Mouse (Mus musculus) CD4-positive, CD25-positive, alpha-beta regulatory T cell, adult 4 months (primary cell): ENCODE data around the gene Jph3. TPM values are rescaled to one million over a fixed set of nuclear protein-coding genes. Genes with fewer than 3 reads are reported as not detected.

Experiments used
- ATAC-seq: one replicate; pipeline ENCODE4 v1.8.0; 2017
- polyA plus RNA-seq, 2 experiments: library from polyadenylated mRNA; unstranded; fragments of 100-300 nt; shearing (Covaris generic); gene quantifications; one replicate each; pipeline ENCODE4 v1.2.1; 2017

Jph3 gene
- polyA plus RNA-seq, 2 experiments from 2014 or later = 0.12 TPM; not detected in 1

GRCm38 (mm10) chr8:121792159-121792558, 62.7 kb downstream of the Jph3 start:
- ATAC-seq = peak; percentile 62

DNA sequence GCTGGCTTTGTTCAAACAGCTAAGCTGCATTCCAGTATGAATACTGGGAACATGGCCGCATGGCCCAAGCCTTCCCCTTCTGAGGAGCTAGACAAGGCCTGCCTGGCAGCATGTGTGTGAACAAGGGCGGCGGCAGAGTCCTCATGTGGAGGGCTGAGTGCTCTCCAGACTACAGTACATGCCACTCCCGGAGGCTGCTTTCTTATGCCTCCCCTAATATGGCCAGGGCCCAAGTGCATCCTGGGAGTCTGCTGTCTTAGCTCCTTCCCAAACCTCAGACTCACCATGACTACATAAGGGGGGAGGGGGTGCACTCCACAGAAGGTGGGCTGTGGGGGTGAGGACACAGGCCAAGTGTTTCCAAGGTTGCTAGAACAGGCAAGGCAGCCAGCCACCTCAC, 63.2 kb downstream of the Jph3 start:
- ATAC-seq = no peak

GRCm38 (mm10) chr8:121794151-121794550, 64.7 kb downstream of the Jph3 start:
- no peak for ATAC-seq

GRCm38 (mm10) chr8:121795461-121795860, 66.0 kb downstream of the Jph3 start:
- no peak for ATAC-seq

DNA sequence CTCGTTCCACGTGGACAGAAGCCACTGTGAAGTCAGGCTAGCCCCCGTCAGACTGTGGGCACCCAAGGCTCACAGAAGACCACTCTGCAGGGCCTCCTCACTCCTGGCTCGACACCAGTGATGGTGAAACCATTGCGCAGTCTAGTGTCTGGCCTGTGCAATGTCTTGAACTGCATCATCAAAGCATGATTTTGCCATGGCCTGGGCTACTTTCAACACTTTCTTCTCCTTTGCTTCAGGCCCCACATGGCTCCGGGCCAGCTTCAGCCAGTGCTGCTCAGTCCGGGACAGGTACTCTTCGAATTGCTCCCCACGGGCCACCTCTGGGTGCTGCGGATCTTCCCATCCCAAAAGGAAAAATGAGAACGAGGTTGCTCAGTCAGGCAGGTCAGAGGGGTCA, 67.0 kb downstream of the Jph3 start:
- no peak for ATAC-seq

GRCm38 (mm10) chr8:121798401-121798800, 69.0 kb downstream of the Jph3 start:
- no peak for ATAC-seq

DNA sequence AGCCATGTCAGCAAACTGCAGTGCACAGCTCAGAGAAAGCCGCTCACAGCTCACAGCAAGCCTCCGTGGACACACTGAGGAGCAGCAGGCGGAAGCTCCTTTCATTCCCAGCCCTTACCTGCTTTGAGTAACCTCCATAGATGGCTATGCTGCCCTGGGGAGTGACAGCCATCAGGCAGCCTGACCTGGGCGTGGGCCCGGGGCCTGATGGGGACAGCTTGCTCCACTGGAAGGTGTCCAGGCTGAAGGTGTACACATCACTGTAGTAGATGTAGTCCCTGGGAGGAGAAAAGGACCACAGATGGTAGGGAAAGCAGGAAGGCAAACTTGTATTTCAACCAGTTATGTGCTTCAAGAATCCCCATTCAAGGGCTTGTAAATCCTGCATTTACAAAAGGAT, 75.4 kb downstream of the Jph3 start:
- ATAC-seq = no peak

DNA sequence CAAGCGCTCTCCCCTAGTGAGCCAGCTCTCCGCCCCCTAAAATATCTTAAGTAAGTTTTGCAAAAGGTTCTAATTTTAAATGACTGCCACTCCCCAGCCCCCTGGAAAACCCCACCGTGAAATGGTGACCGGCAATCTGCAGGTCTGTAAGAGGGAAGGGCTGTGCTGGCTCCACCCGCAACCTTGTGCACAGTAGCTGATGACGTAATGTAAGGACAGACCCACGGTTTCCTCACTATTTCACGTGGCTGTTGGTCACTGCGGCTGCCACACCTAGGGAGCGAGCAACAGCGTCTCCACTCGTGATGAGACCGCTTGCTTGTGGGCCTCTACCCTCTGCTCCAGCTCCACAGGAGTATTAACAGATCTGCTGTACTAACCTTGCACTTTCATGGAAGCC, 76.7 kb downstream of the Jph3 start:
- ATAC-seq = no peak

DNA sequence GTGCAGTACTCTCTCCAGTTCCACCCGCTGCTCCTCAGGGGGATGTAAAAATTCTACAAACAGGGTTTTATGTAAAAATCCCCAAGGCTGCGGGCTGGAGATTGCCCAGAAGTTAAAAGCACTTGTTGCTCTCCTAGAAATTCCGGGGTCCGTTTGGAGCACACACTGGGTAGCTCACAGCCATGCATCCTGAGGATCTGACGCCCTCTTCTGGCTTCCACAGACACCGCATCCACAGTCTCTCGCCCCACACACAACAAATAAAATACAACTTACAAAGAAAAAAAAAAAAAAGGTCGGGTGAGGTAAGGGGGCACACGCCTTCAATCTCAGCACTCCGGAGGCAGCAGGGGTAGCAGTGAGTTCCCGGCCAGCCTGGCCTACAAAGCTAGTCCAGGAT, 78.6 kb downstream of the Jph3 start:
- no peak for ATAC-seq

GRCm38 (mm10) chr8:121809524-121810155, 80.2 kb downstream of the Jph3 start:
- ATAC-seq = no peak

DNA sequence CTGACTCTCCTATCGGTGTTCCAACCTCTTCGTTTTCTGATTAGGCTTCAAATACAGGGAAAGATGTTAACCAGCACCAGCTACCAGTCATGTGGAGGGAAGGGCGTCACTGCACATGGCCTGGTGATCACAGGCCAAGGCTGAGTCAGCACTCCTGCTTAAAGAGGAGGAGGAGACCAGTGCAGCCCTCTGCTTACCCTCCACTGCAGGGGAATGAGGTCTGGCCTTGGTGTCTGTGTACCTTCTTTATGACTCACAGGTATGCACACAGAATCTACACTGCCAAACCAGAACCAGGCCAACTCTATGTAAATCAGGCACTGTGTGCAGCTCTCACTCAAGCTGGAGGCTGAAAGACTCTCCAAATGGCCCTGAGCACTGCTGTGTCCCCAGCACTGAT, 82.1 kb downstream of the Jph3 start:
- no peak for ATAC-seq

DNA sequence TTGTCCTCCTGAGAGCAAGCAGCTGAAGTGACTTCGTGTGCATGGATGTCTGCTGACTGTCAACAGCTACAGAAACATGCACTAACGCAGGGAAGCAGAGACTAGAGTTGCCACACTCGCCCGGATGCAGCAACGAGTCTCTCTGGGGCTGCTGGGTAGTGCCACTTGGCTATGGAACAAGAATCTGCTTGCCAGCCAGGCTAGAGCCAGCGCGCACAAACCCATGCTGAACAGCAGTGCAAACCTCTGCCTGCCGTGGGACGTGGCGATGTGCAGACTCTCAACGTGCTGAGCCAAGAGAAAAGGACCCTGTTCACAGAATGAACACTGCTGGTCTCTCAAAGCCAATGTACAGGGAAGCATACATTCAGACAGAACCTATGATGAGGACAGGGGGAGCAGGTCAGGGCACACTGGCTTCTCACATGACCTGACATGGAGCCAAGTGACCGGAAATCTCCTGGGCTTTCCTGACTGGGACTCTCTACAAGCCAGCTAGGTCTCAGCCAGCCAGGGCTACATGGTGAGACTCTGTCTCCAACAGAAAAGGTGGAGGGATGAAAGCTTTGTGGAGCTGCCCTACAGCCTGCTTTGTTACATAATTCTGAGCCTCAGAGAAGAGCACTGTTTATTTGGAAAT, 82.6 kb downstream of the Jph3 start:
- no peak for ATAC-seq

DNA sequence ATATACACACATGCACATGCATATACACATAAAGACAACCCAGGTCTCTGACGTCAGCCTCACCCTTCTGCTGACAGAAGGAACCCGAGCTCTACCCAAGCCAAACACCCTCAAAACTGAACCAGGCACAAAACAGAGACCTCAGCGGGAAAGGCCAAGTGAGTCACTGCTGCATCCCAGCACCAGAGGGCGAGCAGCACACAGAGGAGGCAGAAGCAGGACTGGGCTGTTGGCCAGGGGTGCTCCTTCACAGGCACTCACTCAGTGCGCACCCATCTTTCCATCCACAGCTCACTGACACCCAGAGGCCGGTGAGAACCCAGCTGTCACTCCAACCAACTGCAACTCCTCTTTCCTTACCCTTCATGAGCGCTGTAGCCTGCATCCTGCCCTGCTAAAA, 88.8 kb downstream of the Jph3 start:
- no peak for ATAC-seq

GRCm38 (mm10) chr8:121820840-121821239, 91.4 kb downstream of the Jph3 start:
- no peak for ATAC-seq

- no peak for ATAC-seq
These were observed 91.9 kb downstream of the Jph3 start for GRCm38 (mm10) chr8:121821320-121821719.

GRCm38 (mm10) chr8:121821770-121822169, 92.3 kb downstream of the Jph3 start:
- no peak for ATAC-seq

DNA sequence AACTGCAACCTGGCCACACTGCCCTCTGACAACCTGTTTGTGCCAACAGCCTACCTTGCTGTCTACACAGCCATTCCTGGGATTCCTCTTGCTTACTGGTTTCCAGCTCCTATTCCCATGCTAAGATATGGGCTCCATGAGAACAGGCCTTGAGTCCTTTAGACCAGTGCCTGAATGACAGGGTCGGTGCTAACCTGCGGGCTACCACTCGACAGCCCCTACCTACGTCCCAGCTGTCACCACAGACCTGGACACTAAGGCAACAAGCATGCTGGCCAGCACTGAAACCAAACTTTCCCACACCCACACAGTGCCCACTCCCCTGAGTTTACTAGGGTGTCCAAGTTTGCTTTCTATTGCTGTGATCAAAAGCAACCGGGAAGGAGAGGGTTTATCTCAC, 98.3 kb downstream of the Jph3 start:
- ATAC-seq = no peak

GRCm38 (mm10) chr8:121828376-121829023, 99.1 kb downstream of the Jph3 start:
- ATAC-seq = no peak

DNA sequence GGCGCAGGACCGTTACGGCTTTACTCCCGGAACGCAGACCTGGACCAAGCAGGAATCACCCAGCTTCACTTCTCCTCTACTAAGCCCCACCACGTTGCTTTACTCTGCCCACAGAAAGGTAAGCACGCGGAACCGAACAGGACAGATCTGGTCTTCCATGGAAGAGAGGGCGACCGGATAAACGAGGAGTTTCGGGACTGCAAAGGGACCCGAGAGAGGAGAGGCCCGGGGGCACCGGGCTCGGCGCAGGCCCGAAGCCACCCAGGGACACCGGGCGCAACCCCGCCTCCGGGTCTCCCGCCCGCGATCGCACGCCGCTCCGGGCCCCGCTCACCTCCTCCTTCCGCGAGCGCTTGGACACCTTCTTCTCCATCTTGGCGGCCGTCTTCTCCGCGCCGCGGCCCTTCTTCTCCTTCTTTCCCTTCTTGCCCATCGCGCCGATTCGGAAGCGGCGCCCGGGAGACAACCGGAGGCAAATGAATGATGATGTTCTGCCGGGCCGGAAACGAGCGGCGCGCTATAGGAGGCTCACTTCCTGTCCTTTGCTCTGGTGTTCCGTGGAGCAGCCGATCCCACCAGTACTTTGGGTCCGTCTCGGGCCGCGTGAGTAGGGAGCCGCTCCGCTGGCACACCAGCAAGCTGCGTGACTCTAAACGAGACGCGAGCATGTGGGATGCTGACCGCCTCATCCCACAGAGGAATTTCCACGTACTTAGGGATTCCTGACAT, 99.8 kb downstream of the Jph3 start, which contains the start of gene Klhdc4:
Gene Klhdc4 (minus strand): TSS at position 522 of the 729 bp plus-strand sequence.
- ATAC-seq = peak; percentile 93

- peak; percentile 50 for ATAC-seq
These were observed 100.4 kb downstream of the Jph3 start for GRCm38 (mm10) chr8:121829777-121830362.

GRCm38 (mm10) chr8:121832061-121832460, 102.6 kb downstream of the Jph3 start:
- ATAC-seq = no peak

DNA sequence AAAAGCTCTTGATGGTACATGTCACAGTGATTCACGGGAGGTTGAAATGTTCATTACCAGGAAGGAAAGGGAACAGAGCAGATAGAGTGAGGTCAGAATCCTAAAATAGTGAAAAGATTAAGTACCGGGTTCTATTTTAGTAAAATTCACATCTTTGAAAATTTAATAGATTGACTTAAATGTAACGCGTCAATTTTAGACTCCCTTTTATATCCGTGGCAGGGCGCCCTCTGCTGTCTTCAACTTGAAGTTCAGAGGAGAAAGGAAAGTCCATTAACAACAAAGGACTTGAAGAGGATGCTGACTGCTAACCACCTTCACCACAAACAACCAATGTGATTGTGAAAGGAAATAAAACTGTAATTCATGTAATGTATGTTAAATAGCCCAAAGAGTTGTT, 103.1 kb downstream of the Jph3 start:
- peak; percentile 76 for ATAC-seq

DNA sequence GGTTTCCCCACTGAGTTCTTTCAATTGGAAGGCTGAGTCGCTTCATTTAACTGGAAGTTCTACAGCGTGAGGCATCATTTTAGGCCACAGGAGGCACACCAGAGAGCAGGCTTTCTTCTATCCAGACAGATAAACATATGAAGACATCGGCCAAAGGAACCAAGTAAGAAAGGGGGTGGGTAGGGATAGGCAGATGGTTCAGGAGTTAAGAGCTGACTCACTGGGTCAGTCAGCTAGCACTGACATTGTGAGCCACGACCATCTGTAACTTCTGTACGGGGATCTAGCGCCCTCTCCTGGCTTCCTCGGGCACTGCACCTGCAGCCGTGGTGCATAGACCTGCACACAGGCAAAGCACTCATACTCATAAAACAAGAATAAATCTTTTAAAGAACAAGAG, 111.8 kb downstream of the Jph3 start:
- no peak for ATAC-seq
